Mouse (Mus musculus) cerebellum, adult 9-10 months (tissue): ENCODE data around the gene Ceacam20.
A peak's percentile ranks its signal among the peaks of the same experiment; 100 is the strongest.
"Not testable (repeated sequence)": the region's sequence is repeated elsewhere in the genome, so short reads cannot be mapped to it uniquely, and the experiment has no call there.

Experiments used
- DNase-seq: peaks from one replicate; pipeline ENCODE4 v3.0.0; 2022

The Ceacam20 gene

DNA sequence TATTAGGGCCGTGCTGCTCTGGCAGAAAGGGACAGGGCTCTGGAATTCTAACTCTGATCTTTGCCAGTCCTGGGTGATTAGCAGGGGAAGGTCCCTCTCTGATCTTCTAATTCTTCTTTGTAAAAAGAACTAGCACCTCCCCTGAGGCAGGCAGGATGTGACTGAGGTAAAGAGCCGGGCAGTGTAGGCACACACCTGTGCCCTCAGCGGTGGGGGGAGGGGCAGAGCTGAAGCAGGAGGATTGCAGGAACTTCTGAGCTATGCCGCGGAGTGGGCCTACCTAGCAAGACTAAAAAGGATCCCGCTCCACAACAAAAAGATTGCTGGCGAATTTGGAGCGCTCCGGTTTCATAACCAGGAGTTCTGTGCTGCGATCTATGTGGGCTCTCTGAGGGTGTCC lies 15.2 kb upstream of the Ceacam20 start:
- no peak for DNase-seq

DNA sequence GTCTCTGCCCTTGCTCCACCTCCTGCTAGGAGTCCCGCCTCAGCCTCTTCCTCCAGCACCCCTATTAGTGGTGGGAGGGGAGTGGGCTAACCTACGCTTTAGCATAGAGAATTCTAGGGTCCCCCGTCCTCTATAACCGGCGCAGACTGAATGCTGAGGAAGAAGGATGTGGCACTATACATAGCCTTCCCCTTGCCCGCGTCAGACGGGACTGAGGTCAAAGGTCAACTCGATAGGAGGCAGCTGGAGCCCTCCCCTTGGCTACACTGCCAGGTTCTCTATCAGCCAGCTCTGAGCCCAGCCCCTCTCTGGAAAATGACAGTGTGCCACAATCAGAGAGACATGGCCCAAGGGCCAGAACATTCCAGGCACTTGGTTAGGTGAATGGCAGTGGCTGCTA lies 14.6 kb upstream of the Ceacam20 start, which contains the start of gene Igsf23:
Gene Igsf23 (minus strand): TSS at position 168 of the 400 bp plus-strand sequence.
- DNase-seq = no peak

DNA sequence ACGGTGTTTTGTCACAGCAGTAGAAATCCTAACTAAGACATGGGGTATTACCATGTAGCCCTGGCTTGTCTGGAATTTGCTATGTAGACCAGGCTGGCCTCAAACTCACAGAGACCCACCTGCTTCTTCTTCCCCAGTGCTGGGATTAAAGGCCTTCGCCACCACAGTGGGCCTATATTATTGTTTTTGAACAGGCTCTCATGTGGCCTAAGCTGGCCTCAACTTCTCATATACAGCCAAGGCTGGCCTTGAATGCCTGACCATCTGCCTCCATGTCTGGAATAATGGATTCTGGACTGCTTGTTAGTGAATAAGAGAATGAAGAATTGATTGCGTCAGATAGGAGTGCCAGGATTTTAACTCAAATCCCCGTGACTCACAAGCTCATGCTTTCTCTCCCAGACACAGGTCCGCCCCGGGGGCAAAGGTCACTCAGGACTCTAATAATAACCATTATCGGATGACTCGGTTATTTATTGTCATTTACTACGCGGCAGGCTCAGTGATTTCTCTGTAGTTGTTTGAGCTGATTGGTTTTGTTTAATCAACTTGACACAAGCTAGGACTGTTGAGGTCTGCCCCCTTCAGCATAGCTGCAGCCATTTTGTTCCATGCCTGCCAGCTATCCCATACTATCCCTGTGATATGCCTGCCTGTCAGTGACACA lies 12.8 kb upstream of the Ceacam20 start:
- DNase-seq = no peak

DNA sequence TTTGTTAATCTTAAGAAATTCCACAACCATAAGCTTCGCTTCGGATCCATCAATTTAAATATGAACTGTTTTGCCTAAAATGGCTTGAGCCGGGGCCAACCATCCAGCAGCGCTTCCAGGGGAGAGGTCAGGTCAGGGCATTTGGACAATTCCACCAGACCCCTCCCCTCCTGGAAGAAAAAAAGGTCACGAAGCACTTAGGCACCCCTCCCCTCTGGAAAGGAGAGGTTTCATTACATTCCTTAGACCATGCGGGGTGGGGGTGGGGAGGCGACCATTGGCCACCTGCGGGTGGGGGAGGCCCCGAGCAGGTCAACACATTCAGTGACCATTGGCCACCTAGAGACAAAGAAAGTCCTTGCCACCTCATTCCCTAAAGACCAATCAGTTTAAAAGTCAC lies 12.2 kb upstream of the Ceacam20 start:
- no peak for DNase-seq

DNA sequence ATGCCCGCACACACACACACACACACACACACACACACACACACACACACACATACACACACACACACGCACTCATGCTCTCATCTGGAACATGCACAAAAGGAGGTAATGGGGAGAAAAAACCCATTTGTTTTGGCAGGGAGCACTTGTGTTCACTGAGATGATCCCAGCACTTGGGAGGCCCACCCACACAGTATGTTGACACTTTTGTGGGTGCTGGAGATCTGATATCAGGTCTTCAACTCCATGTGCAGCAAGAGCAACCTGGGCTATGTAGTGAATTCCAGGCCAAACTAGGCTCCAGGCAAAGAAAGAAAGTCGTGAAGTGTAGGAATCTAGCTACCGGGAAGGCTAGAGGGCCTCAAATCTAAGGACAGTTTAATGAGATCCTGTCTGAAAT lies 9.4 kb upstream of the Ceacam20 start:
- no peak for DNase-seq

DNA sequence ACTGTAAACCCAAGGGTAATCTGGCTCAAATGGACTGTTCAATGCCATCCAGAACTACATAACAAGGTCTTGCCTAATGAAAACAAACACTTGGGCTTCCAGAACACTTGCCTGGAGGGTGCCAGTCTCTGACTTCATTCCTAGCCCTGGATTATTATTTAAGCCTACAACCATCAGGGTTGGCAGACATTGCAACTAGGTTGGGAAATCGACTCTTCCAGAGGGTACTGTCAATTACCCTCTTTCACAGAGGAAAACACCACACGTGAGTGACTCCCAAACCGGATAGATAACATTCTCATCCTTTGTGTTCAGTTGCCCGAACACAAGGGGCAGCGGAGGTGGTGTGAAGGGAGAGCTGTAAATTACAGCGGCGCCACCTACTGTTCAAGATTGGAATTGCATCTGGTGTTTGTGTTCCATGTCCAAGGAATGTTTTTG lies 8.9 kb upstream of the Ceacam20 start:
- DNase-seq = peak; percentile 79

DNA sequence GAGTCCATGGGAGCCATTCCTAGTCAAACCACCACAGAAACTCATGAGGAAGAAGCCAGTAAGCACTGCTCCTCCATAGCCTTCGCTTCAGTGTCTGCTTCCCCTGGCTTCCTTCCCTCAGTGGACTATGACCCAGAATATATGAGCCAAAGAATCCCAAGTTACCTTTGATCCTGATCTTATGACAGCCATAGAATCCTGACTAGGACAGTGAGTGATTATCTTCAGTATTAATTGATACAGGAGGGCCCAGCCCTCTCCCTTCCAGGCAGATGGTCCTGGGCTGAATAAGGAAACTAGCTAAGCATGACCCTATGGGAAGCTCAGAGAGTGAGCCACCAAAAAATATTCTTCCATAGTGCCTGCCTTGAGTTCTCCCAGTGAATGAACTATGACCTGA lies 2.8 kb upstream of the Ceacam20 start:
- DNase-seq = no peak

DNA sequence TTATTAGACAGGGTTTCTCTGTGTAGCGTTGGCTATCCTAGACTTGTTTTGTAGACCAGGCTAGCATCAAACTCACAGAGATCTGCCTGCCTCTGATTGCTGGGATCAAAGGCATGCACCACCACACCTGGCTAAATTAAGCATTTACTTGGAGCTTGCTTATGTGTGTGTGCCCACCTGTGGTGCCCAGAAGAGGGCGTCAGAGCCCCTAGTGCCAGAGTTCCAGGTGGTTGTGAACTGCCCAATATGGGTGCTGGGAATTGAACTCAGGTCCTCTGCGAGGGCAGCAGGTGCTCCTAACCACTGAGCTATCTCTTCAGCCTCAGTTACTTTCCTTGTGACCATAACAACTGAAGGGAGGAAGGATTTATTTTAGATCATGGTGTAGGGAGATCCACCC lies 3.9 kb downstream of the Ceacam20 start:
- DNase-seq = no peak

DNA sequence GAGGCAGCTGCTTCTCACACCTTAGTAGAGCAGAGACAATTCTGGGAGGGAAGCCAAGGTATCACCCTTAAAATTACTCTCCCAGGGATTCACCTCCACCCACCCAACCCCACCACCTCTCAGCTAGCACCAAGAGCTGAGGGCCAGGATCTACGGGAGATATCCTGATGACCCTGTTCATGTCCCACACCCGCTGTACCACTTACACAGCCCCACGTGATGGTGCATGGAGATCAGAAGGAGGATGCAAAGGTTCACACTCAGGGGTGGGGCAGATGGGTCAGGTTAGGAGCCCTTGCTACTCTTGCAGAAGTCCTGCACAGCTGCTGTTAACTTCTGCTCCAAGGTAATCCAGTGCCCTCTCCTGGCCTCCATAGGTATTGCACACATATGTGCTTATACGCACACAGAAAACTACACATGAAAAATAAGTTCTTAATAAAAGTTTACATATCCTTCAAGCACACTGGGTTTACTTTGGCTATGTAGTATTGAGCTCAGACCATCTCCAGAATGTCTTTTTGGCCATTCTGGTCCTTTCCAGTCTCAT lies 4.4 kb downstream of the Ceacam20 start:
- no peak for DNase-seq

DNA sequence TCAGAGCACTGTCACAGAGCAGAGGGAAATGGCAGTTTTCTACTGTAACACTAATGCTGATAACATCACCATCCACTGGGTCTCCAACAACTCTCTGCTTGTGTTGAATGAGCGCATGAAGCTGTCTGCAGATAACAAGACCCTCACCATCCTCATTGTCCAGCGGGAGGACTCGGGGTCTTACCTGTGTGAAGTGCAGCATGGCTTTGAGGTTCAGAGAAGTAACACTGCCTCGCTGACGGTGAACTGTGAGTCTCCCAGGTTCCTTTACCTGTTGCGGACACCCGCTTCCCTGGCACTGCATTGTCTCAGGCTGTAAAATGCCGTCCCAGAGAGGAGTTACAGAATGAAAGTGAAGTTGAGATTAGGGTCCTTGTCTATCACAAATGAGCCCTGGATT lies 5.0 kb downstream of the Ceacam20 start:
- no peak for DNase-seq

DNA sequence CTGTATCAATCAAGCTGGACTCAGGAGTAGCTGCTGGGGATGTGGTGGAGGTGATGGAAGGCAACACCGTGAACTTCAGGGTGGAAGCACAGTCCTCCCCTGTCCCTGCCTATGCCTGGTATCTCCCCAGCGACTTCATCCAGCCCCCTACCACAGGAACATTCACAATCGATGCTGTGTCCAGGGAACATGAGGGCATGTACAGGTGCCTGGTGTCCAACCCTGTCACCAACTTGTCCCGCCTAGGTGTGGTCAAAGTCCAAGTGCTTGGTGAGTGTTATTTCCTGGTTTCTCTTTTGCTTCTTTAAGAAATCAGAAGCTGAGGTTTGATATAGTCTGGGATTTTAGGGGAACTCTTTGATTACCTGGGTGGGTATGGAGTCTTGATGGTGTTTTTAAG lies 6.3 kb downstream of the Ceacam20 start:
- no peak for DNase-seq

DNA sequence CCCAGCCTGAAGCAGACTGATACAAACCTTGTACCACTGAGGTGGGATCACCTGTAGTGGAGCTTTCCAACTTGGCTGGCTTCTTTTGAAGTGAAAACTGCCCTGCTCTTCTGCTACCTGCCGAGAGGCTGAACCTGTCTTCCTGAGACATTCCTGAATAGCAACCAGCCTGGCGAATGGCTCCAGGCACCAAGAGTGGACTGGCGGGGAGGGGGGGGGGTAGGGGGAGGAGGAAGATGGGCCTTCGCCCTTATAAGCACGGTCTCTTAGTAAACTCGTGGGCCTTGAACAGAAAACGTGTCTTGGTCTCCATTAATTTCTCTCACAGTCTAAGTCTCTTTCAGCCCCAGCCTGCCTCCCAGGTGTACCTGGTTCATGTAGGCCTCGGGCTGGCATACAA lies 26.0 kb downstream of the Ceacam20 start, which contains the start of gene Nlrp9b:
Gene Nlrp9b (plus strand): TSS at position 301 of the 400 bp plus-strand sequence.
- DNase-seq = not testable (repeated sequence)

DNA sequence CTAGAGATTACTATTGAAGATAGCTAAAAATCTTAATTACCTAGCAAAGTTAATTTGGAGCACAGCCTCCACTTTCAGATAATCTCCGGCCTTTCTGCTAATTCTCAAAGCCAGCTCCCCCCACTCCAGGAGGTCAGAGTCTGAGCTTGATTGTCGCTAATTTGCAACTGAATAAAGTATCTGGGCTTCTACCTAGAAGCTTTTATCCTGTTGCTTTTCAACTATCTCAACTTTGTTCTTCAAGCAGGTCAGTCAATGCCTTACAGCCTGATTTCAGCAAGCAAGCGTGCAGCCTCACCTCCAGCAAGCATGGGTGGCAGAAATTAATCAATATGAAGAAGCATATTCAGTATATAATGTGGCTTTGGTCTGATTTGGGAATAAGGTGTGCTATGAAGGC lies 31.5 kb downstream of the Ceacam20 start:
- not testable (repeated sequence) for DNase-seq

DNA sequence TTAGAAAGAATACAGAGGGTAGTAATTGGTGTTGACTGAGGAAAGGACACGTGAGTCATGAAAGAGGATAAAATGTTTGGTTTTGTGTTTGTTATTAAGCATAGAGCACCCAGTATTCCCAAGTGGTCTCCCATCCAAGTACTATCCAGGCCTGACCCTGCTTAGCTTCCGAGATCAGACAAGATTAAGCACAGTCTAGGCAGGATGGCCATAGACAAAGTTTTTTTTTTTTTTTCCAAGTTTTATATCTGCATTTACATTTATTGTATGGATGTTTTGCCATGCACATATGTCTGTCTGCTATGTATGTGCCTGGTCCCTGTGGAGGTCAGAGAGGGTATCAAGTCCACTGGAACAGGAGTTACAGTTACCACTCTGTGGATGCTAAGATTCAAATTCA lies 44.8 kb downstream of the Ceacam20 start:
- no peak for DNase-seq
